Mouse (Mus musculus) G1E (cell line): ENCODE results near the gene Eomes. TPM values are rescaled to one million over a fixed set of nuclear protein-coding genes. Genes with fewer than 3 reads are reported as not detected.

Experiments
- ATAC-seq: 2 replicates; pipeline ENCODE4 v1.8.0; 2016; ENCODE audit warnings: mild to moderate bottlenecking; ENCODE audit not compliant: insufficient number of reproducible peaks, poor library complexity, low FRiP score, severe bottlenecking; ENCODE audit errors: extremely low read depth
- DNase-seq: peaks from one replicate; pipeline ENCODE4 v3.0.0; 2012; ENCODE audit warnings: low spot score
- H3K27me3 ChIP-seq: 2 replicates; pipeline ENCODE4 v1.6.1; 2012; ENCODE audit warnings: mild to moderate bottlenecking, low read length, inconsistent platforms; ENCODE audit not compliant: insufficient read depth
- H3K36me3 ChIP-seq: replicated peaks from 2 replicates; pipeline ENCODE3; 2012; ENCODE audit warnings: mild to moderate bottlenecking, inconsistent platforms
- H3K4me1 ChIP-seq: 2 replicates; pipeline ENCODE4 v1.6.1; 2012; ENCODE audit warnings: low read depth, low read length, inconsistent platforms, mixed read lengths; ENCODE audit not compliant: insufficient read depth
- H3K4me3 ChIP-seq: 2 replicates; pipeline ENCODE4 v1.5.1; 2012; ENCODE audit warnings: low read depth, mild to moderate bottlenecking, inconsistent platforms, low read length, moderate library complexity, mixed read lengths
- H3K9me3 ChIP-seq: replicated peaks from 2 replicates; pipeline ENCODE4 v1.6.1; 2012; ENCODE audit warnings: inconsistent platforms
- CTCF ChIP-seq: IDR thresholded peaks from 2 replicates; pipeline ENCODE4 v1.5.1; 2012; ENCODE audit warnings: low read depth, low read length, inconsistent platforms, mixed read lengths
- GATA1 ChIP-seq: IDR thresholded peaks from 2 replicates; pipeline ENCODE4 v1.6.1; 2012; ENCODE audit warnings: borderline replicate concordance, low read length, inconsistent platforms, mixed read lengths
- GATA2 ChIP-seq: IDR thresholded peaks from 2 replicates; pipeline ENCODE4 v1.6.1; 2012; ENCODE audit warnings: low read depth, low read length, inconsistent platforms, borderline replicate concordance
- POLR2AphosphoS5 ChIP-seq: IDR thresholded peaks from 2 replicates; pipeline ENCODE4 v1.6.1; 2012; ENCODE audit warnings: low read depth, low read length, inconsistent platforms; ENCODE audit not compliant: insufficient replicate concordance
- TAL1 ChIP-seq: conservative IDR thresholded peaks from 2 replicates; pipeline ENCODE4 v1.6.1; 2012; ENCODE audit warnings: low read depth, low read length, inconsistent platforms, mixed read lengths
- polyA plus RNA-seq: library from polyadenylated mRNA; stranded (reverse); fragments of >175 nt; gene quantifications from 2 replicates; pipeline ENCODE4 v1.2.3, GENCODE M21; 2012
- total RNA-seq, 2 experiments: library from RNA; stranded (forward) in 1 of 2; stranded (reverse) in 1 of 2; fragments of 200-1000 nt in 1 of 2; fragments of >200 nt in 1 of 2; fragmentation: Nextera tagmentation in 1 of 2; gene quantifications; 2 replicates each; pipeline ENCODE4 v1.2.3; 2014 to 2017

Gene Eomes
- total and polyA plus RNA-seq, 3 experiments, result 0.05 TPM; not detected in 2

GRCm38 (mm10) chr9:118464031-118464430 is 14.0 kb upstream of the Eomes start:
- Histone ChIP-seq H3K36me3 (no peaks in the 10 kb centered on the region), H3K27me3 (no peaks in the 10 kb centered on the region), H3K4me3 (no peak overlapping the region), H3K4me1 (no peaks in the 10 kb centered on the region), H3K9me3 (peaks cover 24% of the 10 kb centered on the region)
- DNase-seq (no peak), ATAC-seq (no peak)
- no peak for TF ChIP-seq TAL1
- TF ChIP-seq POLR2AphosphoS5, result no peak
- TF ChIP-seq GATA2, result no peak
- TF ChIP-seq GATA1, result no peak
- no peak for TF ChIP-seq CTCF

DNA sequence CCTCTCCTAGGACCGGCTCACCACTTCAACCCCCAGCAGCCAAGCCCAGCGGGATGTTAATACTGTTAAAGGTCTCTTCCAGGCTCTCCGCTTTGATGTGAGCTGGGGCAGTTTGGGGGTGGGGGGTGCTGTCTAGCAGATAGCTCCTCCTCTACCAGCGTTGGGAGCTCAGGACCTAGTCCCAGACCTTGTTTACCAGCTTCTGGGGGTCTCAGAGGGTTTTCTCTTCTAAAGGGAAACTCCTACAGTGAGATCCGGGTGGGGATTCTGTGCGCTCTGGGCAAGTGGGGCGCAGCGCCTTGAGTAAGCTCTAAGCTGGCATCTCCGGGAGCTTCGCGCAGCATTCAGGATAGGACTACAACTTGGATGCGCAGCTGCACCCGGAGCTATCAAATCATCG is 9.7 kb upstream of the Eomes start:
- no peaks in the 10 kb centered on the region for H3K4me1 ChIP-seq
- TF ChIP-seq GATA1 (no peak), POLR2AphosphoS5 (no peak), TAL1 (no peak), GATA2 (no peak), CTCF (no peak)

GRCm38 (mm10) chr9:118469272-118469671 is 8.7 kb upstream of the Eomes start:
- H3K36me3 ChIP-seq, result no peaks in the 10 kb centered on the region
- no peak for TF ChIP-seq GATA1
- TF ChIP-seq GATA2, result no peak
- no peak for TF ChIP-seq TAL1
- TF ChIP-seq POLR2AphosphoS5, result no peak
- TF ChIP-seq CTCF, result no peak
- no peaks in the 10 kb centered on the region for H3K27me3 ChIP-seq
- ATAC-seq, result no peak
- H3K4me1 ChIP-seq, result no peaks in the 10 kb centered on the region
- peaks cover 28% of the 10 kb centered on the region for H3K9me3 ChIP-seq
- no peak for DNase-seq
- no peak overlapping the region for H3K4me3 ChIP-seq

More for the DNA sequence above, 9.7 kb upstream of the Eomes start:
- ATAC-seq, result no peak
- no peaks in the 10 kb centered on the region for H3K27me3 ChIP-seq
- no peak overlapping the region for H3K4me3 ChIP-seq
- no peaks in the 10 kb centered on the region for H3K36me3 ChIP-seq
- peaks cover 28% of the 10 kb centered on the region for H3K9me3 ChIP-seq
- DNase-seq, result no peak

DNA sequence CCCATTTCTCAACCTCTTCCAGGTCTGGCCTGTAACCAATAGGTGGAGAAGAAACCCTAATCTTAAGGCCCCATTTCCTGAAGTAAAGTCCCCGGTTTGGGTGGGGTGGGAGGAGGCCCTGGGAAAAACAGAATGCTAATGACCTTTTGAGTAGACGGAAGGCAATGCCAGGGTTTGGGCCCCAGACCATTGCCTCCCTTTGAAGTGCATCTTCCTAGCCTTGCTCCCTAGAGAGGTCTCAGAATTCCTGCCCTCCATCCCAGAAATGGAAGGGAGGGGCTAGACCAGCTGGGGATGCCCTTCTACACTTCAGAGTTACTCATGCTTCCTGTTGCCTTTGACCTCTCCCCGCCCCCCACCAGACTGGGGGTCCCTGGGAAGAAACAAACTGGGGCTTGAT is 6.7 kb upstream of the Eomes start:
- DNase-seq (no peak), ATAC-seq (no peak)
- no peak overlapping the region for H3K4me3 ChIP-seq
- H3K36me3 ChIP-seq, result no peaks in the 10 kb centered on the region
- peaks cover 27% of the 10 kb centered on the region for H3K9me3 ChIP-seq
- no peaks in the 10 kb centered on the region for H3K27me3 ChIP-seq
- H3K4me1 ChIP-seq, result no peaks in the 10 kb centered on the region
- no peak for TF ChIP-seq GATA2
- no peak for TF ChIP-seq POLR2AphosphoS5
- TF ChIP-seq TAL1, result no peak
- TF ChIP-seq GATA1, result no peak
- TF ChIP-seq CTCF, result no peak

GRCm38 (mm10) chr9:118476211-118476765 is 1.7 kb upstream of the Eomes start:
- ATAC-seq (no peak), DNase-seq (no peak)
- TF ChIP-seq TAL1 (no peak), CTCF (no peak), POLR2AphosphoS5 (no peak), GATA1 (no peak), GATA2 (no peak)
- Histone ChIP-seq H3K4me3 (no peak overlapping the region), H3K4me1 (no peaks in the 10 kb centered on the region), H3K9me3 (peaks cover 33% of the 10 kb centered on the region), H3K27me3 (no peaks in the 10 kb centered on the region), H3K36me3 (no peaks in the 10 kb centered on the region)

DNA sequence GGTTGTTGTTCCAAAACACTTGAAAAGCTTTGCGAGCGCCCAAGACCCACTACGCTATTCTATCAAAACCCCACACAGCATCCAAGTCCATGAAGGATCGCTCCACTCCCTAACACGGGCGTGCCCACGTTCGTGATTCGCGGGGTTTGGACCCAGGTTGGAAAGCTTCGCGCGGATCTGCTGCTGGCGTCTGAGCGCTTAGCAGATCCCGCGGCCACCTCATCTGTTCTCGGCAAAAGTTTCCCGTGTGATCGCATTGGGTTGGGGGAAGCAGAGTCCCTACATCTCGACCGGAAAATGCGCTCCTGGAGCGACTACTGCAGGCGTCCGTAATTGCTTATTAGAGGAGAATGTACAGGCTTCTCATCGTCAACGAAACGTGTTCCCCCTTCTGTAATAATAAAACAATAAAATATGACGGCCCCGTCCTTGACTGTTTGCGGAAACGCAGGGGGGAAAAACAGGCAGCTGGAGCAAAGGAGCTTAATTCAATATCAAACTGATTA is 1.2 kb upstream of the Eomes start:
- no peak overlapping the region for H3K4me3 ChIP-seq
- no peaks in the 10 kb centered on the region for H3K27me3 ChIP-seq
- H3K9me3 ChIP-seq, result peaks cover 33% of the 10 kb centered on the region
- no peak for DNase-seq
- H3K36me3 ChIP-seq, result no peaks in the 10 kb centered on the region
- TF ChIP-seq GATA1 (no peak), TAL1 (no peak)
- no peaks in the 10 kb centered on the region for H3K4me1 ChIP-seq
- no peak for ATAC-seq
